ENCODE assay signal across 9 mouse cellular contexts in genomic region chr2:31815367-31815766, GRCm38 (mm10). TPM values are rescaled to one million over a fixed set of nuclear protein-coding genes. Genes with fewer than 3 reads are reported as not detected.
DNase-seq lines count a peak whose midpoint lies in the region; ATAC-seq and TF ChIP-seq lines count a peak whose summit lies in the region.
"Had no signal": no experiment of that assay in that cellular context is flagged by ENCODE, and none has a peak within 500 bp of the region (broad histone marks: within the 10 kb centered on the region; RNA-seq: fewer than 3 reads in every experiment).

No protein-coding gene starts in this region.

- no peak for TF ChIP-seq EP300 in heart, postnatal 0 days (IDR thresholded peaks at IDR 0.05; ENCODE audit: low read depth)

- ATAC-seq in heart, postnatal 0 days (ENCODE audit: insufficient read depth, low read depth) = peak; percentile 54; the same call in 1 of the 2 replicates
- ATAC-seq in heart, embryonic 11.5 days (replicated peaks; ENCODE audit: insufficient number of reproducible peaks, low FRiP score, low TSS enrichment) = no peak
- peak; percentile 55; the same call in 1 of the 2 replicates for ATAC-seq in hindbrain, embryonic 13.5 days (ENCODE audit: low FRiP score)

- no peak overlapping the region for H3K27ac ChIP-seq in heart, postnatal 0 days (ENCODE audit: low read depth)
- H3K27ac ChIP-seq in heart, embryonic 11.5 days (ENCODE audit: low read depth, low read length) = no peak overlapping the region
- no peak overlapping the region for H3K27ac ChIP-seq in hindbrain, embryonic 13.5 days
- H3K27ac ChIP-seq: liver, embryonic 15.5 days had no signal

- peak; percentile 71 for TF ChIP-seq CTCF in heart, postnatal 0 days (IDR thresholded peaks at IDR 0.05; ENCODE audit: low read depth)

- 18% methylated on average over 5 of the region's 5 CpGs for WGBS in heart, postnatal 0 days
- 19% methylated on average over 5 of the region's 5 CpGs for WGBS in heart, embryonic 11.5 days (ENCODE audit: insufficient replicate concordance)
- 31% methylated on average over 5 of the region's 5 CpGs for WGBS in hindbrain, embryonic 13.5 days

- H3K4me2 ChIP-seq in heart, postnatal 0 days (ENCODE audit: low read depth, low read length) = no peak overlapping the region
- H3K4me2 ChIP-seq in heart, embryonic 11.5 days = no peak overlapping the region
- H3K4me2 ChIP-seq in hindbrain, embryonic 13.5 days = no peak overlapping the region
- H3K4me2 ChIP-seq: liver, embryonic 15.5 days had no signal

- peak; percentile 24 for DNase-seq in heart, postnatal 0 days (ENCODE audit: low spot score)
- peak; percentile 80 for DNase-seq in adrenal gland, postnatal 10 days
- DNase-seq in embryo, embryonic 11 days = peak; percentile 79
- DNase-seq in layer of hippocampus, adult 9-11 months = peak; percentile 65
- DNase-seq in mesoderm, embryonic 11.5 days (ENCODE audit: low read depth, low spot score) = peak; percentile 74
- DNase-seq in spleen, postnatal 14 days (ENCODE audit: low spot score in 2 of 2) = peak; percentile 37 to 68

- H3K4me3 ChIP-seq in heart, postnatal 0 days (ENCODE audit: low read depth, low read length) = no peak overlapping the region
- H3K4me3 ChIP-seq in heart, embryonic 11.5 days (ENCODE audit: low read depth, low read length) = no peak overlapping the region
- H3K4me3 ChIP-seq in hindbrain, embryonic 13.5 days = no peak overlapping the region
- H3K4me3 ChIP-seq: liver, embryonic 15.5 days had no signal

- H3K9me3 ChIP-seq in heart, postnatal 0 days (replicated peaks; ENCODE audit: control insufficient read depth, low read length) = no peaks in the 10 kb centered on the region
- H3K9me3 ChIP-seq in heart, embryonic 11.5 days (replicated peaks; ENCODE audit: control insufficient read depth, low read length) = no peaks in the 10 kb centered on the region
- no peaks in the 10 kb centered on the region for H3K9me3 ChIP-seq in hindbrain, embryonic 13.5 days
- H3K9me3 ChIP-seq: liver, embryonic 15.5 days had no signal

- H3K4me1 ChIP-seq in heart, postnatal 0 days (ENCODE audit: control insufficient read depth, insufficient read depth) = no peaks in the 10 kb centered on the region
- H3K4me1 ChIP-seq in heart, embryonic 11.5 days (ENCODE audit: control insufficient read depth, insufficient read depth, low read length) = no peaks in the 10 kb centered on the region
- H3K4me1 ChIP-seq in hindbrain, embryonic 13.5 days (replicated peaks) = peaks cover 4% of the 10 kb centered on the region

- peaks cover 7% of the 10 kb centered on the region; the same call in 1 of the 2 replicates for H3K27me3 ChIP-seq in heart, postnatal 0 days (ENCODE audit: control insufficient read depth, insufficient read depth, low read length)
- H3K27me3 ChIP-seq in heart, embryonic 11.5 days (ENCODE audit: control insufficient read depth, insufficient read depth, low read length) = peaks cover 12% of the 10 kb centered on the region
- peaks cover 42% of the 10 kb centered on the region for H3K27me3 ChIP-seq in hindbrain, embryonic 13.5 days

- H3K9ac ChIP-seq in heart, postnatal 0 days (replicated peaks; ENCODE audit: low read depth, low read length) = no peak overlapping the region
- no peak overlapping the region for H3K9ac ChIP-seq in heart, embryonic 11.5 days (ENCODE audit: low read depth, low read length)
- no peak overlapping the region for H3K9ac ChIP-seq in hindbrain, embryonic 13.5 days
- H3K9ac ChIP-seq: liver, embryonic 15.5 days had no signal

- H3K36me3 ChIP-seq in heart, postnatal 0 days (replicated peaks; ENCODE audit: control insufficient read depth, insufficient read depth, low read length) = no peaks in the 10 kb centered on the region
- H3K36me3 ChIP-seq in heart, embryonic 11.5 days (ENCODE audit: control insufficient read depth, insufficient read depth, low read length) = no peaks in the 10 kb centered on the region
- H3K36me3 ChIP-seq in hindbrain, embryonic 13.5 days = no peaks in the 10 kb centered on the region
- H3K36me3 ChIP-seq: liver, embryonic 15.5 days had no signal

RNA-seq across cellular contexts. Expression of gene Qrfp, which starts 5.0 kb away (rescaled TPM):
- total RNA-seq in heart, postnatal 0 days (2014; rRNA removed; ENCODE audit: low replicate concordance) = not detected in 2 replicates
- polyA plus RNA-seq in heart, postnatal 0 days (2015; fragmentation: Nextera tagmentation; extraction: Ambion mirVana) = 0.04 TPM in 1 of 2 replicates, not detected in the other
- not detected in 2 replicates for polyA plus RNA-seq in heart, embryonic 11.5 days (2014; fragmentation: Nextera tagmentation; extraction: Ambion mirVana)
- not detected for total RNA-seq in adrenal gland, postnatal 10 days (2021)
- polyA plus RNA-seq in hindbrain, embryonic 13.5 days (2015; fragmentation: Nextera tagmentation; extraction: Ambion mirVana) = 0.08 TPM in 1 of 2 replicates, not detected in the other

RNA-seq across cellular contexts. Expression of gene Fibcd1, which starts 30.4 kb away (rescaled TPM):
- not detected in 2 replicates for total RNA-seq in heart, postnatal 0 days (2014; rRNA removed; ENCODE audit: low replicate concordance)
- polyA plus RNA-seq in heart, postnatal 0 days (2015; fragmentation: Nextera tagmentation; extraction: Ambion mirVana) = not detected in 2 replicates
- polyA plus RNA-seq in heart, embryonic 11.5 days (2014; fragmentation: Nextera tagmentation; extraction: Ambion mirVana) = 0.06 TPM in 1 of 2 replicates, not detected in the other
- under 1 TPM; 0.27 to 0.39 TPM for total RNA-seq in adrenal gland, postnatal 10 days (2021)
- polyA plus RNA-seq in hindbrain, embryonic 13.5 days (2015; fragmentation: Nextera tagmentation; extraction: Ambion mirVana) = 3.4 and 4.6 TPM in 2 replicates
- polyA plus RNA-seq: liver, embryonic 15.5 days had no signal

Comparison
In these comparisons a context has a peak if more than half of its experiments do, and no peak if none do; other contexts are left out.
1. DNase-seq: peak in every context shown above with its lines; median percentile 80 in adrenal gland, postnatal 10 days; 79 in embryo, embryonic 11 days; 74 in mesoderm, embryonic 11.5 days; 65 in layer of hippocampus, adult 9-11 months; 52 in spleen, postnatal 14 days; 24 in heart, postnatal 0 days.